ENCODE assay signal across 23 mouse cellular contexts in the genomic region with DNA sequence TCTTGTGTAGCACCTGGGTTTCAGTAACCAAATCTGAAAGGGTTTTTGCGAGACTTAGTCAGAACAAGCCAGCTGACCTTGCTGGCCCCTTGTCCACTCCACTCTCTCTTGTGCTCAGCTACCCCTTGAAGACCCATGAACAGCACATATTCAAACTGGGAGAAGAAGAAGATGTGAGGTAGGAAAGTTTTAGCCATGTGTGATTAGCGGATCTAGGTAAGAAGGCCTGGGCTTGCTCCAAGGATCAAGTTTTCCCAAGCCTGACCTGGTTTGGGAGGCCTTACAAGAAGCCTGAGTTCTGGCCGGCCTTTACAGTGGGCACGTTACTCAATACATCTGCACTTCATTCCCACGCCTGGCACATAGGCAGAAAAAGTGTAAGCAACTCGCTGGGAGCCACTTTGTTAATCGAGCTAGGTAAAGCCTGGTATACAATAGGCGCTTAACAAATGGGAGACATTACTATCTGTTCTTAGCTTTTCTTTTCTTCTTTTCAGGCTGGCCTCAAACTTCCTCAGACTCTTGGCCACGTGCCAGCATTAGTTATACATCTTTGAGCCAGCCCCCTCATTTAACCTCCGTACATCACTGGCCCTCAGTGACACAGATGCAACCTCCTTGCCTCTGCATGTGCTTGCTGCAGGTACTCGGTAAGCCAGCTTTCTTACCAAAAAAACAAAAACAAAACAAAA. TPM values are rescaled to one million over a fixed set of nuclear protein-coding genes. Genes with fewer than 3 reads are reported as not detected.
DNase-seq lines count a peak whose midpoint lies in the region; ATAC-seq and TF ChIP-seq lines count a peak whose summit lies in the region.
"Had no signal": no experiment of that assay in that cellular context is flagged by ENCODE, and none has a peak within 500 bp of the region (broad histone marks: within the 10 kb centered on the region; RNA-seq: fewer than 3 reads in every experiment).

No protein-coding gene starts in this region.

- no peaks in the 10 kb centered on the region for H3K4me1 ChIP-seq in forebrain, embryonic 14.5 days (ENCODE audit: control insufficient read depth, insufficient read depth, low read length)
- peaks cover 4% of the 10 kb centered on the region; the same call in 1 of the 2 replicates for H3K4me1 ChIP-seq in forebrain, embryonic 11.5 days (replicated peaks; ENCODE audit: control insufficient read depth, insufficient read depth, low read length)
- no peaks in the 10 kb centered on the region for H3K4me1 ChIP-seq in lung, embryonic 14.5 days (ENCODE audit: insufficient read depth)
- H3K4me1 ChIP-seq in CH12.LX (ENCODE audit: control insufficient read depth in 1 of 2, insufficient read depth in 2 of 2) = peaks cover 10 to 44% of the 10 kb centered on the region in 2 experiments; a peak in 3 of 4 replicates
- peaks cover 16% of the 10 kb centered on the region for H3K4me1 ChIP-seq in brown adipose tissue, adult 24 weeks (ENCODE audit: control insufficient read depth, insufficient read depth, insufficient read length, low read length)
- H3K4me1 ChIP-seq: heart, embryonic 15.5 days; hindbrain, embryonic 15.5 days; neural tube, embryonic 15.5 days had no signal

- in situ Hi-C loops in CH12.LX (cut with MboI; ENCODE audit: low pct_ligation_motif_present, low pct_unique_long_range_greater_than_20kb, low sequenced_read_pairs) = no loop called here

- no peak for TF ChIP-seq CTCF in lung, embryonic 14.5 days (IDR thresholded peaks at IDR 0.05; ENCODE audit: low read depth)
- no peak for TF ChIP-seq CTCF in CH12.LX (conservative IDR thresholded peaks at IDR 0.05 in 1 of 2, IDR thresholded peaks at IDR 0.05 in 1 of 2; ENCODE audit: low read depth in 2 of 2, low read length in 2 of 2)

- H3K4me3 ChIP-seq in forebrain, embryonic 14.5 days (ENCODE audit: low read depth, low read length) = no peak overlapping the region
- H3K4me3 ChIP-seq in forebrain, embryonic 11.5 days (ENCODE audit: low read depth, low read length) = no peak overlapping the region
- H3K4me3 ChIP-seq in lung, embryonic 14.5 days (ENCODE audit: low read depth, low read length) = no peak overlapping the region
- H3K4me3 ChIP-seq in CH12.LX (replicated peaks in 1 of 3; ENCODE audit: low read depth in 2 of 3, low read length in 2 of 3, poor library complexity in 1 of 3) = no peak overlapping the region
- H3K4me3 ChIP-seq in brown adipose tissue, adult 24 weeks (ENCODE audit: insufficient read depth, low read depth, low read length) = no peak overlapping the region
- H3K4me3 ChIP-seq: forebrain, embryonic 13.5 days; heart, embryonic 15.5 days; hindbrain, embryonic 15.5 days; limb, embryonic 13.5 days; neural tube, embryonic 15.5 days had no signal

- TF ChIP-seq EP300 in CH12.LX (IDR thresholded peaks at IDR 0.05; ENCODE audit: low read length) = peak; percentile 35; the same call in 1 of the 2 replicates

- H3K27ac ChIP-seq in forebrain, embryonic 14.5 days (ENCODE audit: low read depth, low read length) = no peak overlapping the region
- no peak overlapping the region for H3K27ac ChIP-seq in forebrain, embryonic 11.5 days (ENCODE audit: low read depth, low read length)
- no peak overlapping the region for H3K27ac ChIP-seq in lung, embryonic 14.5 days (ENCODE audit: low read depth)
- no peak overlapping the region for H3K27ac ChIP-seq in CH12.LX (ENCODE audit: insufficient read depth, low read depth)
- H3K27ac ChIP-seq in brown adipose tissue, adult 24 weeks (replicated peaks; ENCODE audit: low read depth, low read length) = peak overlapping the region; percentile 80
- H3K27ac ChIP-seq: forebrain, embryonic 13.5 days; heart, embryonic 15.5 days; hindbrain, embryonic 15.5 days; limb, embryonic 13.5 days; neural tube, embryonic 15.5 days had no signal

- DNase-seq in forebrain, embryonic 14.5 days (ENCODE audit: low spot score) = peak; percentile 30
- no peak for DNase-seq in forebrain, embryonic 11.5 days (ENCODE audit: low spot score)
- peak; percentile 74 for DNase-seq in lung, embryonic 14.5 days
- no peak for DNase-seq in lung, adult 18-20 months
- DNase-seq in CH12.LX (ENCODE audit: extremely low read depth) = no peak
- DNase-seq in spleen, postnatal 14 days (ENCODE audit: low spot score in 2 of 2) = no peak
- no peak for DNase-seq in ovary, postnatal 14 days (ENCODE audit: low spot score)
- DNase-seq: adrenal gland, adult 8-10 months; cerebellum, adult 11 months; cerebellum, adult 9-11 months; heart, postnatal 36 days; kidney, adult 2 months; kidney, postnatal 25 days; layer of hippocampus, postnatal 36 days; right cerebral cortex, postnatal 14 days; thymus, postnatal 25 days had no signal

- no peak for ATAC-seq in forebrain, embryonic 14.5 days
- no peak for ATAC-seq in forebrain, embryonic 11.5 days (replicated peaks; ENCODE audit: low FRiP score)
- ATAC-seq in lung, embryonic 14.5 days (ENCODE audit: insufficient read depth) = no peak
- ATAC-seq: forebrain, embryonic 13.5 days had no signal

- H3K9ac ChIP-seq in forebrain, embryonic 14.5 days (ENCODE audit: low read length) = no peak overlapping the region
- H3K9ac ChIP-seq in forebrain, embryonic 11.5 days (ENCODE audit: low read length) = no peak overlapping the region
- no peak overlapping the region for H3K9ac ChIP-seq in lung, embryonic 14.5 days
- no peak overlapping the region for H3K9ac ChIP-seq in CH12.LX (ENCODE audit: insufficient read depth, low read depth)
- H3K9ac ChIP-seq: forebrain, embryonic 13.5 days; heart, embryonic 15.5 days; hindbrain, embryonic 15.5 days; limb, embryonic 13.5 days; neural tube, embryonic 15.5 days had no signal

- H3K4me2 ChIP-seq in forebrain, embryonic 14.5 days (ENCODE audit: low read length) = no peak overlapping the region
- no peak overlapping the region for H3K4me2 ChIP-seq in forebrain, embryonic 11.5 days (ENCODE audit: low read depth, low read length, severe bottlenecking)
- H3K4me2 ChIP-seq in lung, embryonic 14.5 days = no peak overlapping the region
- no peak overlapping the region for H3K4me2 ChIP-seq in CH12.LX (ENCODE audit: insufficient read depth, low read depth, poor library complexity, severe bottlenecking)
- H3K4me2 ChIP-seq: forebrain, embryonic 13.5 days; heart, embryonic 15.5 days; hindbrain, embryonic 15.5 days; limb, embryonic 13.5 days; neural tube, embryonic 15.5 days had no signal

- TF ChIP-seq RAD21 in CH12.LX (IDR thresholded peaks at IDR 0.05; ENCODE audit: low read depth, low read length) = no peak

- no peaks in the 10 kb centered on the region for H3K9me3 ChIP-seq in forebrain, embryonic 14.5 days (replicated peaks; ENCODE audit: control insufficient read depth, low read length)
- H3K9me3 ChIP-seq in forebrain, embryonic 11.5 days (ENCODE audit: control insufficient read depth, low read length) = no peaks in the 10 kb centered on the region
- H3K9me3 ChIP-seq in lung, embryonic 14.5 days (ENCODE audit: low read depth, low read length) = no peaks in the 10 kb centered on the region
- peaks cover 3% of the 10 kb centered on the region for H3K9me3 ChIP-seq in CH12.LX (replicated peaks; ENCODE audit: low read length)
- H3K9me3 ChIP-seq: forebrain, embryonic 13.5 days; heart, embryonic 15.5 days; hindbrain, embryonic 15.5 days; neural tube, embryonic 15.5 days had no signal

- WGBS in forebrain, embryonic 14.5 days = 38% methylated on average over 11 of the region's 11 CpGs
- 80% methylated on average over 11 of the region's 11 CpGs for WGBS in forebrain, embryonic 11.5 days
- 59% methylated on average over 11 of the region's 11 CpGs for WGBS in lung, embryonic 14.5 days

- H3K27me3 ChIP-seq in forebrain, embryonic 14.5 days (replicated peaks; ENCODE audit: control insufficient read depth, insufficient read depth, low read length) = no peaks in the 10 kb centered on the region
- H3K27me3 ChIP-seq in forebrain, embryonic 11.5 days (ENCODE audit: control insufficient read depth, insufficient read depth, low read length) = no peaks in the 10 kb centered on the region
- no peaks in the 10 kb centered on the region for H3K27me3 ChIP-seq in lung, embryonic 14.5 days (ENCODE audit: insufficient read depth, low read length)
- no peaks in the 10 kb centered on the region for H3K27me3 ChIP-seq in CH12.LX (replicated peaks)
- H3K27me3 ChIP-seq: forebrain, embryonic 13.5 days; heart, embryonic 15.5 days; hindbrain, embryonic 15.5 days had no signal

- TF ChIP-seq POLR2A in CH12.LX (IDR thresholded peaks at IDR 0.05; ENCODE audit: low read depth, low read length) = no peak

- dilution Hi-C loops in CH12.LX (cut with MboI; ENCODE audit: extremely low pct_ligation_motif_present, extremely low pct_unique_long_range_greater_than_20kb, low sequenced_read_pairs) = no loop called here

- H3K79me2 ChIP-seq in CH12.LX (replicated peaks; ENCODE audit: control insufficient read depth, extremely low read depth, insufficient read depth, poor library complexity, severe bottlenecking) = peaks cover 3% of the 10 kb centered on the region

- no peaks in the 10 kb centered on the region for H3K36me3 ChIP-seq in forebrain, embryonic 14.5 days (ENCODE audit: control insufficient read depth, insufficient read depth, low read length)
- no peaks in the 10 kb centered on the region for H3K36me3 ChIP-seq in forebrain, embryonic 11.5 days (ENCODE audit: control insufficient read depth, insufficient read depth, low read length)
- H3K36me3 ChIP-seq in lung, embryonic 14.5 days (ENCODE audit: insufficient read depth) = no peaks in the 10 kb centered on the region
- peaks cover 0 to 4% of the 10 kb centered on the region in 2 experiments for H3K36me3 ChIP-seq in CH12.LX (replicated peaks in 1 of 2; ENCODE audit: control insufficient read depth in 1 of 2, insufficient read depth in 1 of 2, low read length in 1 of 2)
- H3K36me3 ChIP-seq: G1E; heart, embryonic 15.5 days; hindbrain, embryonic 15.5 days; limb, embryonic 13.5 days; neural tube, embryonic 15.5 days had no signal

TF ChIP-seq in CH12.LX, 34 proteins besides CTCF, POLR2A, EP300 and RAD21 (continues in another document):
- TF ChIP-seq IRF4 (IDR thresholded peaks at IDR 0.05; ENCODE audit: low read depth, low read length) (peak; percentile 28; the same call in 1 of the 2 replicates), TCF12 (IDR thresholded peaks at IDR 0.05; ENCODE audit: low read depth, low read length) (0 out of 2 replicates have a peak, but pooled peaks have one; percentile 15), MAX (IDR thresholded peaks at IDR 0.05; ENCODE audit: low read length) (no peak), NRF1 (IDR thresholded peaks at IDR 0.05; ENCODE audit: low read depth, low read length) (no peak), CHD2 (IDR thresholded peaks at IDR 0.05; ENCODE audit: low read length) (no peak), RCOR1 (conservative IDR thresholded peaks at IDR 0.05; ENCODE audit: low read depth, low read length) (0 out of 2 replicates have a peak, but pooled peaks have one; percentile 47)

RNA-seq across cellular contexts. Expression of a gene that starts 37.6 kb away (rescaled TPM):
- polyA plus RNA-seq in forebrain, embryonic 14.5 days (2014; fragmentation: Nextera tagmentation; extraction: Ambion mirVana) = 2.2 and 2.7 TPM in 2 replicates
- 5.9 and 6.1 TPM in 2 replicates for polyA plus RNA-seq in forebrain, embryonic 11.5 days (2014; fragmentation: Nextera tagmentation; extraction: Ambion mirVana)
- polyA plus RNA-seq in lung, embryonic 14.5 days (2014; fragmentation: Nextera tagmentation; extraction: Ambion mirVana) = 18.5 and 18.8 TPM in 2 replicates
- total RNA-seq in CH12.LX (2012; rRNA removed) = 9.2 and 11.3 TPM in 2 replicates
- 0.08 and 0.43 TPM in 2 replicates for total RNA-seq in CH12.LX (2014; rRNA removed)
- 0.91 and 1.1 TPM in 2 replicates for polyA plus RNA-seq in CH12.LX (2012; ENCODE audit: insufficient read length, low read depth)
- polyA plus RNA-seq in brown adipose tissue, adult 24 weeks (2012; ENCODE audit: insufficient read depth, insufficient read length, missing spikeins) = 36.3 and 37.5 TPM in 2 replicates
- polyA plus RNA-seq: G1E had no signal

Comparison
In these comparisons a context has a peak if more than half of its experiments do, and no peak if none do; other contexts are left out.
1. DNase-seq: peak in forebrain, embryonic 14.5 days (single experiment) and lung, embryonic 14.5 days (single experiment); none in forebrain, embryonic 11.5 days (single experiment), lung, adult 18-20 months (0 of 2), CH12.LX (single experiment), spleen, postnatal 14 days (0 of 2) and ovary, postnatal 14 days (single experiment).